Mouse (Mus musculus) ovary, adult 18-20 months (tissue): ENCODE data around the gene Wfikkn2.
A peak's percentile ranks its signal among the peaks of the same experiment; 100 is the strongest.

Experiments used
- DNase-seq: peaks from one replicate; pipeline ENCODE4 v3.0.0; 2022; ENCODE audit warnings: low spot score, mixed read lengths

Gene Wfikkn2

GRCm38 (mm10) chr11:94261585-94262370 lies 16.0 kb upstream of the Wfikkn2 start:
- DNase-seq, result no peak

DNA sequence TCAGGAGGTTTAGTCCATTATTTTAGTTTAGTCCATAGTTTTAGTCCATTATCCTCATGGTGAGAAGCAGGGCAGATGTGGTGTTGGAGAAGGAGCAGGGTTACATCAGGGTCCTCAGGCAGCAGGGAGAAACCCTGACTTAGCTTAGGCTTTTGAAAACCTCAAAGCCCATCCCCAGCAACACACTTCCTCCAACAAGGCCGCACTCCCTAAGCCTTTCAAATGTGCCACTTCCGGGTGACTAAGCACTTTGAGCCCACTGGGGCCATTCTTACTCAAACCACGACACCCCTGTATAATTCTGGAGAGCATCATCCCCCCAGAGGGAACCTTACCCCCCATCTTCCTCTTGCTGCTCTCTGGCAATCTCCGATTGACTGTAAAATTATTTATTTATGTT lies 14.0 kb upstream of the Wfikkn2 start:
- DNase-seq, result no peak

DNA sequence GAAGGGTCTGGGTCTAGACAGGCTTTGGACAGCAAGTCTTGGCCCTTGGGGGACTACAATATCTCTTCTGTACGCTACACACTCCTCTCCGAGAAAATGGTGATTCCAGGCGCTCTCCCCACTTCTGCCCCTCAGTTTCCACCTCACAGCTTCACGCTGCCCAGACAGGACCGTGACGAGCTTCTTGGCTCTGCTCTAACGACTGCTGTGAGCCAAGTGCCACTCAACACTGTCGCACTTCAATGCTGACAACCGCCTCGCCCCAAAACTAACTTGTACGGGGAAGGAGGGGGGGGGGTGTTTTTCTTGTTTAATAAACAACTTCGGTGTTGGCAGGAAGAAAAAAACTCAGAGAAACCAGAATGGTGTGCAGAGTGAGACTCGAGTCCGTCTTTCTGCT lies 12.2 kb upstream of the Wfikkn2 start:
- DNase-seq, result no peak

DNA sequence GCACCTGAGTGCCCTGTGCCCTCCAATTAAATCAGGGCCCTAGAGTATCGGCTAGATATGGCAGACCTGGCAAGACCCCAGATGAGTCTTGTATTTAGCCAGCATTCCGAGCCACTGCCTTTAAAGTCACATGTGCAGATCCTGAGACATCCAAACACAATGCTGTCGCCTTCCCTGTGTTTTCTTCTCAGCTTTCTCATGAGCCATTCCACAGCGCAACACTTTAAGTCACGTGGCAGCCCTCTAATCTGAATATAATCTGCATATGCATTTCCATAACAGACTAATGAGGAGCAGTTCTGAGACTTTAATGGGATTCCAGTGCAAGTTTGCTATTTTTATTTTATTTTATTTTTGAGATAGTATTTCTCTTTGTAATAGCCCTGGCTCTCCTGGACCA lies 9.9 kb upstream of the Wfikkn2 start:
- no peak for DNase-seq

- no peak for DNase-seq
Observed at GRCm38 (mm10) chr11:94253691-94254090, 7.9 kb upstream of the Wfikkn2 start.

DNA sequence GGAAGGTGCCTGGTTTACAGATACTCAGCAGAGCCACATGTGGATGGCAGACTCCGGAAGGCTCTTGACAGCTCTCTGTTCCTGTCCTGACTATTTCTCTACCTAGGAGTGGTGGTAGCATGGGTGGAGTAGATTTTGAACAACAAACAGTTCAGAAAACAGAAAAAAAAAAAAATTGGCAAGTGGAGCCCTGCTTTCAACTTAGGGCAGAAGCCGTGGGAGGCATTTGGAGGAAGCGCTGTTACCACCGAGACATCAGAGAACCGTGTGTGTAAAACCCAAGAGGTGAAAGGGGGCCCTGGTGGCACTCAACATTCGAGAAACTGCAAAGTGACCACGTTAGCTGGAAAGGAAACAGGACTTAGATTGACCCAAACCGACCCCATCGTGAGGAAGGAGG lies 7.4 kb upstream of the Wfikkn2 start:
- DNase-seq, result no peak

DNA sequence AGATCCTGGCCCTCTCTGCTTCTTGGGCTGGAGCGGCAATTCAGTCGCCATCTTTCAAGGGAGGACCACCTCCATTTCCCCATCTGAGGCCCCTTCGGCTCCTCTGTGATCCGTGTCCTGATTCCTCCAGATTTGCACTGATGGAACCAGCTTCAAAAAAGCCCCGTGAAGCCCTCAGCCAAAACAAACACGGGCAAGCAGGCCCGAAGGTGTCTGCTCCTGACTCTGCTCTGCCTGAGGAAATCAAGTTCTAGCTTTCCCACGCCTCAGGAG lies 920 bp upstream of the Wfikkn2 start:
- no peak for DNase-seq

- DNase-seq, result no peak
Observed at GRCm38 (mm10) chr11:94244385-94244784, 1.4 kb downstream of the Wfikkn2 start.

- no peak for DNase-seq
Observed at GRCm38 (mm10) chr11:94243422-94244180, 2.2 kb downstream of the Wfikkn2 start.

DNA sequence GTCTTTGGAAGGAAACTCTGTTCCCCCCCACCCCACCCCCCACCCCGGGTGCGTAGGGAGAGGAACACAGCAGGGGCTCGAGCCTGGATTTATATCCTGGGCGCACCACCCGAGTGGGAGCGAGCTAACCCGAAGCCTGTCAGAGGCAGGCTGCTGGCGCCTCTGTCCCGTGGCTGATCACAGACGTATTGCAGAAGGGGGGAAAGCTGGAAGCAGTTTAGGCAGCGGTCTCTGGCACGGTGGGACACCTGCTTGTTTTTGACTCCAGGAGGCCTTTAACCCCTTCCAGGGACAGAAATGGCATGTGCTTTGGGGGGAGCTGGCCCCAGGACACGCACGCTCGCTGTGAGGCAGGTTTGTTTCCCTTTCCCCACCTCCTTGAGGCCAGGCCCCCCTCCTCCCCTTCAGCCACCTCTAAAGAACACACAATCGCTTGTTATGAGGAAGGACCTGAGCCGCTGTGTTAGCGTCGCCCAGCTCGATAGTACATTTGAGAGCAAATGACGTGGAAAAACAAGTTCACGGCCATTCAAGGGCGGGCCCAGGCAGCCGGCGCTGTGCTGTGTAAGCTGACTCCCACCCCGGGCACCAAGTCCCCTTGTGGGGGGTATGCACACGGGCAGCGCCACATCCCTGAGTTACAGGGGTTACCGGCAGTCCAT lies 2.9 kb downstream of the Wfikkn2 start:
- DNase-seq, result no peak

GRCm38 (mm10) chr11:94239706-94240105 lies 6.1 kb downstream of the Wfikkn2 start:
- no peak for DNase-seq

DNA sequence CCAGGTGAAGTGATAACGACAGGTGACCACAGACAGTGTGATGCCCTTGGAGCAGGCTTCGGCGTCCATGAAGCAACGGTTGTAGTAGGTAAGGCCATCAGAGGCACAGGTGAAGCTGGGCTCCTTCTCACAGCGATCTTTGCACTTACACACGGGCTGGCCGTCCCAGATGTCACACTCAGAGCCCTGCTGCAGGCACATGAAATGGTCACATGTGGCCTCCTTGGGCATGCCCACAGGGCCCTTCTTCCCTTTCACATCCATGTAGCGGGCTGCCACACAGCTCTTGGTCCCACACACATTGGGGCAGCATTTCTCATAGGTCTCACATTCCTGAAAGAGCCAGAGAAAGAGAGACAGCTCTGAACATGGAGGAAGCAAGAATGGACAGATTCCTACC lies 7.0 kb downstream of the Wfikkn2 start:
- no peak for DNase-seq

DNA sequence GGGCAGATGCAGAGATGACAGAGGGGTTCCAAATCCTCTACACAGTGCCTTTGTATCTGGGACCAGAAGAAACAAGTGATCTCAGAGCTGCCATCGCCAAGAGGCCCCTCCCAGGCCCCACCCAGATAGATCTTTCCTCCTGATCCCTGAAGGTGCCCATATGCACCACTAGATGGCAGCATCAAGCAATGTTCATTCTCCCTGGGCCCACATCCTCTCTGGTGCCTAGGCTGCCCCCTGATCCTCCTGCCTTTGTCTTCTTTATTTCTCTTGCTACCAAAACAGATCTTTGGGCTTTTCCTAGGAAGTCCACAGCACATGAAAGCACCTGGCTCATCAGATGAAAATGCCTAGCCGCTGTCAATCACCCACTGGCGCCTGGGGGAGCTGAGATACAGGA lies 9.7 kb downstream of the Wfikkn2 start:
- peak; percentile 45 for DNase-seq

DNA sequence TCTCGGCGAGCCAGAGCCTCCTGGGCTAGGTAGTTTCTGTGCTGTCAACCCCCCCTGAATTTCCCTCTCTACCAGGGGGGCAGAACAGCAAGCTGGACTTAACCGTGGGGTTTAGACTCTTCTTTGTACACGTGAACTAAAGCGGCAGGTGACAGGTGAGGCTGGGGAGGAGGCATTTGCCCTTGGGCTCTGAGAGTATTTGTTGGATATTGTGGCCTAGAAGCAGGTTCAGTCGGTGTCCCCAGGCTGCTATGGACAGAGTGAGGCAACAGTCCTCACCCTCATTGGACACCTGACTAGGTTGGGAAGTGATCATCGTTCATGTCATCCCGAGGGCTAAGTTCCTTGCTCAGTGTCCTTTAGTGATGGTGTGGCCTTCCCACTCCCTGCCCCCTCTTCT lies 10.9 kb downstream of the Wfikkn2 start:
- no peak for DNase-seq

DNA sequence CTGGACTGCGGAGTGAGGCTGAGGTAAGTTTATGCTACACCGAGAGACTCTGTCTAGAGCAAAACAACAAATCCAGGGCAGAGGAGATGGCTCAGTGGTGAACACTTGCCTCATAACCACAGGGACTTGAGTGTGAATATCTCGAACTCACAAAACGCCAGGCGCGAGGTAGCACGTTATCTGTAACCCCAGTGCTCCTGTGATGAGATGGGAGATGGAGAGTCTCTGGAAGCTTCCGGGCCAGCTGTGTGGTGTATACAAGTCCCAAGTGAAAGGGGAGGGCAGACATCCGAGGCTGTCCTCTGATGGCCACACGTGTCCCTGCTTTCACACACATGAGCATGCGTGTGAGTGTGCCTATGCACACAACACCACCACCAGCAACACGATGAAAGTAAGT lies 11.4 kb downstream of the Wfikkn2 start:
- DNase-seq, result no peak

- no peak for DNase-seq
Observed at GRCm38 (mm10) chr11:94233405-94233804, 12.4 kb downstream of the Wfikkn2 start.

DNA sequence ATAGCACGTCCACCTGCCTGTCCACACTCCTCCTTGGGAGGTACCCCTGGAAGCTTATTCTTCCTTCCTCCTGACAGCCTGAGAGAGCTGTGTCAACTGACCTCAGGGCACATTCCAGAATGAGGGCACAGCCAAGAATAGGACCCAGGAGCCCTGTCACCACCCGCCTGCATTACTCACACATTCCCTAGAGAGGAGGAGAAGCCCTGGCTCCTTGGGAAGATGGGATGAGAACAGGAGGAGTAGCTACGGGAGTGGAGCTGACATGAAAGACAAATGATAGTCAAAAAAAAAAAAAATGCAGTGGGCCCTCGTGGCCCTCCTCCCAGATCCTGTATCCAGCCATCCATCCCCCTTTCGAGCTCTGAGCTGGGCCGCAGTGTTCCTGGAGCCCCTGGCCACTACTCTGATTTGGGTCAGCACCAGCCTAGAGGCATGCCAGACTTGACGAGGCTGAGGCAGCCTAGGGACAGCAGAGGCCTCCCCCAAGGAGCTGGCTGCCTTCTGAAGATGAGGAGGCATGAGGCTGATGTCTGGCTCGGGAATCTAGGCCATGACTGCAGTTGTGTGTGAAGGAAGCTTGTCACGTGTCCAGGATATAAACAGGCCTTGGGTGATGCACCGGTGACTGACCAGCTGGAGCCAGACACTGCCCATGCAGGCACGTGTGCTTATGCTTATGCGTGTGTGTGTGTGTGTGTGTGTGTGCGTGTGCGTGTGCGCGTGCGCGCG lies 13.8 kb downstream of the Wfikkn2 start:
- peak; percentile 2 for DNase-seq

- no peak for DNase-seq
Observed at GRCm38 (mm10) chr11:94230244-94230643, 15.6 kb downstream of the Wfikkn2 start.

GRCm38 (mm10) chr11:94229207-94229960 lies 16.4 kb downstream of the Wfikkn2 start:
- DNase-seq, result no peak

- no peak for DNase-seq
Observed at GRCm38 (mm10) chr11:94228416-94228815, 17.4 kb downstream of the Wfikkn2 start.

- no peak for DNase-seq
Observed at GRCm38 (mm10) chr11:94225985-94226384, 19.8 kb downstream of the Wfikkn2 start.

- no peak for DNase-seq
Observed at GRCm38 (mm10) chr11:94223531-94223930, 22.3 kb downstream of the Wfikkn2 start.
